Mouse (Mus musculus): Measurements from ENCODE around the gene Rprd1b.

- TF ChIP-seq CTCF (IDR thresholded peaks at IDR 0.05; ENCODE audit: low read depth) (no peak), EP300 (IDR thresholded peaks at IDR 0.05; ENCODE audit: low read depth) (no peak)
These were observed 11.0 kb upstream of the Rprd1b start for GRCm38 (mm10) chr2:158017330-158017729.

Data from liver, embryonic 14.5 days (tissue).